Mouse (Mus musculus): ENCODE measurements around the gene Cdkl3. TPM values are rescaled to one million over a fixed set of nuclear protein-coding genes. Genes with fewer than 3 reads are reported as not detected.

The Cdkl3 gene
- 0.63 and 0.64 TPM in 2 replicates for polyA plus RNA-seq (2012; rRNA removed)

DNA sequence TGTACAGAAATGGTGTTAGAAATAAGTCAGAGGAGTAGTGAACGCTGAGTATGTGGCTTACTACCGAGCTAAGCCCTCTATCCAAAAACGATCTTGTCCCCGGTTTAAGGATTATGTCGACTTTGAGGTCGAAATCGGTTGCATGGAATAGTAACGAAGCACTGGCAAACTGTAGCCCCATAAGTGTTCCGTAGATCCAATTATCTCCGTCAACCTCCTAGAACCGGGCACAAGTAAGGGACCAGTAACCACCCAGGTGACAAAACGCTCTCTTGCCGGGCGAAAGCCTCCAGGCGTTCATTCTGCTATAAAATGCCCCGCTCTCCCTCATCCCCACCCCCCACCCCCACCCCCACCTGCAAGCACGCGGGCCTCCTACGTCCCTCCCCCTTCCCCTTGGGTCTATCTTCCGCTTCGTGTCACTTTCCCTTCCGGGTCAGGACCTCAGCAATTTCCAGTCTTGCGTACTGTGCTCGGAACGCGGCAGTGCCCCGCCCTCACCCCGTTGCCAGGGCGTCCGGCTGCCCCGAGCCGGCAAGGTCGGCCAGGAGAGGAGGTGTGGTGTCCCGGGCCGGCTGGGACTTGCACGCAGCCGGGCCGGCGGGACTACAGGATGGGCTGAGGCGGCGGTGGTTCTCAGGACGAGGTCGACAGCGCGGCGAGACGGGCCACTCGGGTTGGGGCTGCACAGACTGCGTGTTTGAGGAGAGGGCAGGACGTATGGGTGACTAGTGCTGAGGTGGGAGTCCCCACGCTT lies at the start of gene Cdkl3:
Gene Cdkl3, plus strand, starts transcription at position 450 of the 757 bp plus-strand sequence.

GRCm38 (mm10) chr11:51967443-51968401 lies 36.3 kb upstream of the Cdkl3 start, which contains the start of gene Cdkn2aipnl:
Gene Cdkn2aipnl (plus strand): TSS chr11:51967661.

GRCm38 (mm10) chr11:52000290-52000962 lies 3.6 kb upstream of the Cdkl3 start, which contains the start of gene Ube2b:
Gene Ube2b (minus strand): TSS chr11:52000762.

DNA sequence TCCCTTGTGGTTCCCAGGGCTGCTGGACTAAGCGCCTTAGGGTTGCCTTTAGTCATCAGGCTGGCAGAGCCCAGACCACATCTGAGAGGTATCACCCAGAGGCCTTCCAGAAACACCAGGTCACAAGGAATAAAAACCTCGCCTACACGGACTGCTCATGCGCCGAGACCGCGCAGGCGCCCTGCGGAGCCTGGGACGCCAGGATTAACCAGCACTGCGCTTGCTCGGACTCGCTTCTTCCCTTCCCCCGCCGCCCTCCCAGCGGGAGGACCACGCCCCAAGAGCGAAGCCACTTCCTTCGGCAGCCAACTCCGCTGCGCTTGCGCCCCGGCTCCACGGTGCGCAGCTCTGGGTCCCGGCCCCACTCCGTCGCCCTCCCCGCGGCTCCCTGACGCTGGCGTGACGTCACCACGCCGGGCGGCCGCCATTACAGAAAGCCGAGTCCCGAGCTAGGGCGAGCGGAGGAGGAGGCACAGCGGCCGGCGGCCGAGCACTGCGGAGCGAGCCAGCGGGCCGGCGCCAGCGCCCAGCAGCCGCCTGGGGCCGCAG lies 94.5 kb downstream of the Cdkl3 start, which contains the start of gene Ppp2ca:
Gene Ppp2ca, plus strand, starts transcription at position 284 of the 549 bp plus-strand sequence.

Other genes with a start within 250 kb of the Cdkl3 start
- gene Sec24a, start 240.6 kb upstream of the Cdkl3 start, polyA plus RNA-seq (2012; rRNA removed) = 7.8 and 8.1 TPM in 2 replicates
- gene Sar1b, start 240.5 kb upstream of the Cdkl3 start, polyA plus RNA-seq (2012; rRNA removed) = 85.3 and 114 TPM in 2 replicates
- 0.87 and 0.96 TPM in 2 replicates for gene Jade2, start 146.6 kb upstream of the Cdkl3 start, polyA plus RNA-seq (2012; rRNA removed)
- gene Cdkn2aipnl, start 36.6 kb upstream of the Cdkl3 start, polyA plus RNA-seq (2012; rRNA removed) = 15.7 and 16.5 TPM in 2 replicates
- 72.0 and 88.8 TPM in 2 replicates for gene Ube2b, start 3.5 kb upstream of the Cdkl3 start, polyA plus RNA-seq (2012; rRNA removed)
- gene Ppp2ca, start 94.5 kb downstream of the Cdkl3 start, polyA plus RNA-seq (2012; rRNA removed) = 21.6 and 22.3 TPM in 2 replicates
- gene Olfr1373, start 141.3 kb downstream of the Cdkl3 start, polyA plus RNA-seq (2012; rRNA removed) = not detected in 2 replicates
- not detected in 2 replicates for gene Olfr1371, start 209.8 kb downstream of the Cdkl3 start, polyA plus RNA-seq (2012; rRNA removed)
- 54.1 and 59.6 TPM in 2 replicates for gene Skp1a, start 227.8 kb downstream of the Cdkl3 start, polyA plus RNA-seq (2012; rRNA removed)